Mouse (Mus musculus): ENCODE results near the gene Dnah11. TPM values are rescaled to one million over a fixed set of nuclear protein-coding genes. Genes with fewer than 3 reads are reported as not detected.

Gene Dnah11
- total and polyA plus RNA-seq, 3 experiments = 0.11 to 0.77 TPM; not detected in 1

DNA sequence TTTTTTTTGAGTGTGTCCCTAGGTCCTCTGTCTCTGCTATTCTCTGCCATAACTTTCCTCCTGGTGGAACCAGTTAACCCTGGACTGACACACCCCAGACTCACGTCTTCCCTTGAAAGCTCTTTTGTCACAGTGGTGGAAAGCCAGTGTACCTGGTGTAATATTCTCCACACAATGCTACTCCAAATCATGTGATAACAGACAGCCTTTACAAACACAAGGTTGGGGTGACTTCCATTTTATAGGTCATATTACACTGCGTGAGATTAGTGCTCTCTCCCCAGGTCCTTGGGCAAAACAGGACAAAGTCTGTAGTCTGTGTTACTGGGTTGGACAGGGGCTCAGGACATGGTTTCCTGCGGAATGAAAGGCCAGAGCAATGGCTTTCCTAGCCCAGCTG, 311.4 kb downstream of the Dnah11 start:
- H3K4me1 ChIP-seq (ENCODE audit: control insufficient read depth in 1 of 2, insufficient read depth in 2 of 2, low read length in 2 of 2) = no peaks in the 10 kb centered on the region; a peak in 1 of 4 replicates
- no peak overlapping the region for H3K9ac ChIP-seq (ENCODE audit: control insufficient read depth, low read depth, low read length, poor library complexity, severe bottlenecking)
- H3K4me3 ChIP-seq (ENCODE audit: control insufficient read depth in 1 of 2, insufficient read depth in 1 of 2, low read depth in 2 of 2, low read length in 2 of 2) = no peak overlapping the region
- no peaks in the 10 kb centered on the region for H3K79me2 ChIP-seq (ENCODE audit: control insufficient read depth, insufficient read depth, low read length, poor library complexity)
- no peak overlapping the region for H3K27ac ChIP-seq (ENCODE audit: control insufficient read depth, low read depth, low read length)
- H3K9me3 ChIP-seq (replicated peaks; ENCODE audit: insufficient read depth, low read length) = no peaks in the 10 kb centered on the region
- TF ChIP-seq CTCF (IDR thresholded peaks at IDR 0.05 in 2 of 3, conservative IDR thresholded peaks at IDR 0.05 in 1 of 3; ENCODE audit: control insufficient read depth in 1 of 3, insufficient read depth in 1 of 3, low read depth in 2 of 3, low read length in 3 of 3, poor library complexity in 1 of 3, severe bottlenecking in 1 of 3) (no peak), BHLHE40 (IDR thresholded peaks at IDR 0.05; ENCODE audit: borderline replicate concordance, low read depth, low read length) (no peak), MXI1 (IDR thresholded peaks at IDR 0.05; ENCODE audit: low read depth, low read length) (no peak), E2F4 (IDR thresholded peaks at IDR 0.05; ENCODE audit: borderline replicate concordance, low read depth, low read length) (no peak), RAD21 (IDR thresholded peaks at IDR 0.05; ENCODE audit: low read depth, low read length) (no peak), NRF1 (IDR thresholded peaks at IDR 0.05; ENCODE audit: insufficient read depth, low read depth, low read length, poor library complexity, severe bottlenecking) (no peak), GATA1 (IDR thresholded peaks at IDR 0.05; ENCODE audit: low read depth, low read length) (no peak), GABPA (IDR thresholded peaks at IDR 0.05; ENCODE audit: low read depth, low read length) (no peak)
- H3K36me3 ChIP-seq (ENCODE audit: control insufficient read depth in 1 of 2, insufficient read depth in 2 of 2, low read length in 2 of 2) = no peaks in the 10 kb centered on the region; a peak in 1 of 4 replicates
- DNase-seq (ENCODE audit: low read depth, low spot score) = no peak
- no peaks in the 10 kb centered on the region for H3K27me3 ChIP-seq (ENCODE audit: control insufficient read depth in 1 of 2, insufficient read depth in 2 of 2, low read length in 2 of 2)

DNA sequence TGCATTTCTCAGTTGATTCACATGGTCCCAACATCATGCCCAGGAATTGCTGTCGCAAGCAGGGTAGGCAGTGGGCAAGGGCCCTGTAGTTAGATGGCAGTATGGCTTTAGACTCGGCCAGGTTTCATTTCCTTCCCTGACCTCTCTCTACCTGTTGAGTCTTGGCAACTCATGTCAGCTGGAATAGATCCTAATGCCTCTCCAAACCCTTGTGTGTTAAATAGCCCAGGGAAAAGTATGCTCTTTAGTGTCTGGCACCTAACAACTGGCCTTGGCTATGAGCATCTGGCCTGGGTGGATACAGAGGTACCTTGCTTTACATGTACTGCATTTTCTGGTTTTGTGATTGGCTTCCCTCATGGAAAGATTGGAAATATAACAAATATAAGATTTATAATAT, 314.2 kb downstream of the Dnah11 start:
- H3K79me2 ChIP-seq (ENCODE audit: control insufficient read depth, insufficient read depth, low read length, poor library complexity) = no peaks in the 10 kb centered on the region
- no peak overlapping the region for H3K4me3 ChIP-seq (ENCODE audit: control insufficient read depth in 1 of 2, insufficient read depth in 1 of 2, low read depth in 2 of 2, low read length in 2 of 2)
- no peaks in the 10 kb centered on the region; a peak in 1 of 4 replicates for H3K4me1 ChIP-seq (ENCODE audit: control insufficient read depth in 1 of 2, insufficient read depth in 2 of 2, low read length in 2 of 2)
- H3K9me3 ChIP-seq (replicated peaks; ENCODE audit: insufficient read depth, low read length) = no peaks in the 10 kb centered on the region
- TF ChIP-seq ZNF384 (IDR thresholded peaks at IDR 0.05; ENCODE audit: low read depth, low read length) (peak; percentile 27; the same call in 1 of the 2 replicates), UBTF (IDR thresholded peaks at IDR 0.05; ENCODE audit: borderline replicate concordance, insufficient read depth, low read depth, low read length) (no peak)
- H3K27ac ChIP-seq (ENCODE audit: control insufficient read depth, low read depth, low read length) = no peak overlapping the region
- no peaks in the 10 kb centered on the region; a peak in 2 of 4 replicates for H3K36me3 ChIP-seq (ENCODE audit: control insufficient read depth in 1 of 2, insufficient read depth in 2 of 2, low read length in 2 of 2)
- no peaks in the 10 kb centered on the region for H3K27me3 ChIP-seq (ENCODE audit: control insufficient read depth in 1 of 2, insufficient read depth in 2 of 2, low read length in 2 of 2)
- DNase-seq (ENCODE audit: low read depth, low spot score) = no peak
- H3K9ac ChIP-seq (ENCODE audit: control insufficient read depth, low read depth, low read length, poor library complexity, severe bottlenecking) = no peak overlapping the region

DNA sequence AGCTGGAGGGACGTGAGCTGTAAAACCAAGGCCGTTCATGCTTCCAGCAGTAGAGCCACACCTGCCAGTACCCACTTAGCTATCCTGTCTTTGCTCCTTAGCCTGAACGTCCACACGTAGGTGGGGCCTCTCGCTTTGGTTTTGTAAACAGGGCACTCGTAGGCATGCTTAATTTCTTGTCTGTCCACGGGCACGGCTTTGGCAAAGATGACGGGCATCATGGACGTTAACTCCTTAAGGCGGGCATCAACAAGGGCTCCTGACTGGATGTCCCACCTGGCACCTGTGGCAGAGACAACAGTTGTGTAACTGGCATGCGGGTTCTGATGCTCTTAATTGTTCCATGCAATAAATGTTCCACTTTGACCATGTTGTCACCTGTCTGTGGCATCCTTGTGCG, 320.5 kb downstream of the Dnah11 start:
- no peak for DNase-seq (ENCODE audit: low read depth, low spot score)
- no peak overlapping the region for H3K9ac ChIP-seq (ENCODE audit: control insufficient read depth, low read depth, low read length, poor library complexity, severe bottlenecking)
- peaks cover 0 to 40% of the 10 kb centered on the region in 2 experiments; a peak in 2 of 4 replicates for H3K36me3 ChIP-seq (ENCODE audit: control insufficient read depth in 1 of 2, insufficient read depth in 2 of 2, low read length in 2 of 2)
- no peak overlapping the region for H3K4me3 ChIP-seq (ENCODE audit: control insufficient read depth in 1 of 2, insufficient read depth in 1 of 2, low read depth in 2 of 2, low read length in 2 of 2)
- H3K79me2 ChIP-seq (ENCODE audit: control insufficient read depth, insufficient read depth, low read length, poor library complexity) = no peaks in the 10 kb centered on the region
- H3K27me3 ChIP-seq (ENCODE audit: control insufficient read depth in 1 of 2, insufficient read depth in 2 of 2, low read length in 2 of 2) = no peaks in the 10 kb centered on the region
- no peak for TF ChIP-seq HCFC1 (IDR thresholded peaks at IDR 0.05; ENCODE audit: low read depth, low read length)
- no peak for TF ChIP-seq MYC (IDR thresholded peaks at IDR 0.05; ENCODE audit: low read depth, low read length)
- TF ChIP-seq MYB (IDR thresholded peaks at IDR 0.05; ENCODE audit: low read depth, low read length) = no peak
- TF ChIP-seq USF1 (IDR thresholded peaks at IDR 0.05; ENCODE audit: low read depth, low read length) = no peak
- no peak for TF ChIP-seq CHD2 (IDR thresholded peaks at IDR 0.05; ENCODE audit: low read length)
- TF ChIP-seq GATA1 (IDR thresholded peaks at IDR 0.05; ENCODE audit: low read depth, low read length) = no peak
- H3K9me3 ChIP-seq (replicated peaks; ENCODE audit: insufficient read depth, low read length) = no peaks in the 10 kb centered on the region
- no peak overlapping the region for H3K27ac ChIP-seq (ENCODE audit: control insufficient read depth, low read depth, low read length)
- H3K4me1 ChIP-seq (ENCODE audit: control insufficient read depth in 1 of 2, insufficient read depth in 2 of 2, low read length in 2 of 2) = no peaks in the 10 kb centered on the region
